Mouse (Mus musculus): Measurements from ENCODE around the gene Cacna1b.
A peak's percentile ranks its signal among the peaks of the same experiment; 100 is the strongest.

The Cacna1b gene

DNA sequence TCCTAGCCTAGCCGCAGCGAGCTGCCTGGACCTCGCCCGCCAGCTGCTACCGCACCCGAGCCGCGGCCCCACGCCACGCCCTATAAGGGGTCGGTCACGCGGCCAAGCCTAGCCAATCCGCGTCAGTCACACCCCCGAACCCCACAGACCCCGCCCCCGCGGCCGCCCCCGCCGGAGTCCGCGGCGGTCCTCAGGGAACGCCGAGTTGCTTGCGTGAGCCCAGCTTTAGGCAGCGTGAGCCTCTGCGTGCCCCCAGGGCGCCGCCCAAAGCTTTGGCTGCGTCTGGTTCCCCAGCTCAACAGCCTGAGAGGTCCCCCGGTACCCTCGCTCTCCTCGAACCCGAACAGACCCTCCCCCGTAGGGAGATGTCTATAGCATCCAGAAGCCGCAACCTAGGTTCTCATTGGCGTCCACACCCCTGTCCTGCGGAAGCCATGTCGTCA, at the start of gene Cacna1b:
Gene Cacna1b, minus strand, starts transcription at position 38 of the 443 bp plus-strand sequence.
- peak; percentile 75 for DNase-seq (ENCODE audit: inconsistent ontology term)

DNA sequence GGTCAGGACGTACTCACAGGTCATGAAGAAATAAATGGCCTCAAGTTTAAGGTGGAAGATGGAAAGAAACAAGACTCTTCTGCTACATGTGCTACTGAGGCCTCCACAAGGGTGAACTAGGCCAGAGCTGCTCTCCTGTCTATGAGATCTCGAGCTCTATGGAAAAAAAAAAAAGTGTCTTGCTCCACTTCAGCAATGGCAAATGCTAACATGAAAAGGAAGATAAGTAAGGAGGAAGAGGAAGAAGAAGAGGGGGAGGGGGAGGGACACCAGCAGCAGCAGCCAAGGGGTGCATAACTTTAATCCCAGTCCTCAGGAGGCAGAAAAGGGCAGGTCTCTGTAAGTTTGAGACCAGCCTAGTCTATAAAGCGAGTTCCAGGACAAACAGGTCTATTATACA, 46.8 kb upstream of the Cacna1b start:
- DNase-seq (ENCODE audit: inconsistent ontology term), result no peak

DNA sequence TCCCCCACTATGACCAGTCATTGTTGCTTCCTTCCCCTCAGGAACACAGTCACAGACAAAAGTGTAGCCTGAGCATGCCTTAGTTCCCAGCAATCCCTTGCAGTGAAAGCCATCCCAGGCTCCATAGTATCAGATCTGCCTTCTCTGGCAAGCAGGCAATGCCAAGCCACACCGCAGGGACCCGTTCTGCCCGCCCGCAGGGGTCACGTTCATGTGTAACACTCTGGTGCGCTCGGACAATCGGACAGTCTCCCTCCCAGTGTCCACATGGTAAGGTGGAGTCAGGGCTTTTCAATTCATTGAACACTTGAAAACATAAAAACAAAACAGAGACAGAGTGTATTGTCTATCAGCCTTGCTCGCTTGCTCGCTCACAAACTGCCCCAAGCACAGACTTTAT, 44.7 kb upstream of the Cacna1b start:
- DNase-seq (ENCODE audit: inconsistent ontology term), result peak; percentile 60

DNA sequence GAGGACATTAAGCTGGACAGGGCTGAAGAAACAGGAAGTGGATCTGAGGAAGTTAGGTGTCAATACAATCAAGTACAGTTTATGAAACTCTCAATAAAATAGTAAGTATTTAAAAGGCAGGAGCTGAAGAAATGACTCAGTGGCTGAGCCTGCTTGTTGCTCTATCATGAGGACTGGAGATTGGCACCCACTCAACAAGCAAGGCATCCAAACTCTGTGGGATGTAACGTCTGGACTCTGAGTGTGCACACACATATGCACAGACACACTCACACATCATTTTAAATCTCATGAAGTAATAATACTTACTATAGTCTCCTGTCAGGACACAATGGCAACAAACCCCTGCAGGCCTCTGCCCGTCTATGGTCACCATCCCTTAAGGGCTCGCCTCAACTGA, 44.1 kb upstream of the Cacna1b start:
- DNase-seq (ENCODE audit: inconsistent ontology term), result no peak

DNA sequence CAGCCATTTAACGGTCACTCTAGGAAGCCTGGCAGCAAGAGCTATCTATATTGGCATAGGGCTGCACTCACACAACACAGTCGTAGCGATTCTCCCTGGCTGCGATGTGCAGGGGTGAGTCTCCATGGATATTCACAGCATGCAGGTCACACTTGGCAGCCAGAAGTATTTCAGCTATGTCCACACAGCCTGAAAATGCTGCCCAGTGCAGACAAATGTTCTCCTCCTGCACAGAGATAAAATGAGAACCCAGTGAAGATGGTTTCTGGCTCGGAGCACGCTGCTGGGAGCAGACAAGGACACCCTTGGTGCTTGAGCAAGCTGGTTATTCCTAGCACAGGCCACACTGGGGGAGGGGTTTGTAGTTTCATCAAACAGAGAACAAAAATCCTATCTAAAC, 43.2 kb upstream of the Cacna1b start:
- DNase-seq (ENCODE audit: inconsistent ontology term), result peak; percentile 62

DNA sequence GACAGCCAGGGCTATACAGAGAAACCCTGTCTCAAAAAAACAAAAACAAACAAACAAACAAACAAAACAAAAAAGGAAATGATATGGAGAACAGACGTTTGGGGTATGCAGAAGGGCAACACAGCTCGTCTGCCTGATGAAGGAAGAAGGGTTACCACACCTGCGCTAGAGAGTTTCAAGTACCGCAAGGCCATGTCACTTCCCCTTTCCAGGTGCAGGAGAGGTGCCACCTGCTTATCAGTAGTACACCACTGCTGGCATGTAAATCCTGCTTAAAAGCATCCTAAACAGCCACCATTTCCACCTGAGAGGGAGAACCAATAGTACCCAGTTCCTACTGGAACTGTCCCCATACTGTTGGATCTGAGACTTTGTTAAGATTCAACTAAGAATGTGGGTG, 42.7 kb upstream of the Cacna1b start:
- DNase-seq (ENCODE audit: inconsistent ontology term), result no peak

DNA sequence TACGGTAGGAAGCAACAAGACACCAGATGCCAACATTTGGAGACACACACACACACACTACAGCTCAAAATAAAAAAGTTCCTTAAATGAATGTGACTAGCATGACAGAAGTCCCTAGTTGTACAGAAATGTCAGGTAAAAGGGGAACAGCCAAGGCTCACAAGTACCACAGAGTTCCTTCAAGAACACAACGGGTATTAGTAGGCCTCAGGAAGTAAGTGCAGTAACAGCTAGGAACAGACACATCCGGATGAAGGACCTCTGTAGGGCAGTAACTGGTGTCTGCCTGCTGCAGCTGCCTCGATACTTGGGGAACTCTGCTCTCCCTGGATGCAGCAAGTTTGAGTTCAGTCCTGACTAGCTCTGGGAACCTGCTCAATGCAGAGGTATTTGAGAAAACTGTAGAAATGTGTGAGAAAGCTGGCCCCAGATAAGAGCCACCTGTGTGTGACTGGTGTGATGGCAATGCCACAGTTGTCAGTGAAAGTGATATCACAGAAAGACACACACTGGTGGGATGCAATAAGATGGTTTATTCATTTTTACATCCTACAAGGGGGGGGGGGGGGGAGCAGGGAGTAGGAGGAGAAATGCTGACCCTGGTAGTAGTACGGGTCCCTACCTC, 34.0 kb upstream of the Cacna1b start:
- no peak for DNase-seq (ENCODE audit: inconsistent ontology term)

DNA sequence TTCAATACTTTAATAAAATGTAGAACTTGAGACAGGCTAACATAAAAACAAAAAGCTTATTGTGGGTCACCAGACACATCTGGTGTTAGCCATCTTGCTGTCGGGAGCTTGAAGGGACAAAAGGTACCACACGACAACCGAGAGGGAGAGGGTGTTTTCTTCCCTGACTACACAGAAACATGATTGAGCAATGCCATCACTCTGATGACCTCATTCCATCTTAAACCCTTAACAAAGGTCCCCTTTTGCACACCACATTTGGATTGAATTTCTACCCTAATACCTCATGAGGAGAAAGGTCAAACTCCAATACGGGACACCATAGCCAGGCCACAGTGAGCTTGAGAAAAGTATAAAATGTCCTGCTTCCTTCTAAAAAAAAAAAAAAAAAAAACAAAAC, 24.3 kb upstream of the Cacna1b start:
- DNase-seq (ENCODE audit: inconsistent ontology term), result no peak

DNA sequence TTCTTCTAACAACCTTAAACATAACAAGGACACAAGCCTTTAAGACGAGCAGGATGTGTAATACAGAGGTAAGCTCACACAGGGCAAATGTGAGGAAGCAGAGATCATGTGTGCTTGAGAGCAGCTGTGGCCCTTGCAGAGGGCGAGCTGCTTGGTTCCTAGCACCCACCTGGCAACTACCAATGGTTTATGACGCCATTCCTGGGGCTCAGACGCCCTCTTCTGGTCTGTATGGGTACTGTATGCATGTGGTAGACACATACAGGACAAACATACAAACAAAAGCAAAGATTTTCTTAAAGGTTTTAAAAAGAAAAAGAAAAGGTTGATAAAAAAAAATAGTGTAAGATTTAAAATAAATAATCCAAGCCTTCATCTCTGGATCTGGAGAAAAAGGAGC, 18.3 kb upstream of the Cacna1b start:
- DNase-seq (ENCODE audit: inconsistent ontology term), result no peak

DNA sequence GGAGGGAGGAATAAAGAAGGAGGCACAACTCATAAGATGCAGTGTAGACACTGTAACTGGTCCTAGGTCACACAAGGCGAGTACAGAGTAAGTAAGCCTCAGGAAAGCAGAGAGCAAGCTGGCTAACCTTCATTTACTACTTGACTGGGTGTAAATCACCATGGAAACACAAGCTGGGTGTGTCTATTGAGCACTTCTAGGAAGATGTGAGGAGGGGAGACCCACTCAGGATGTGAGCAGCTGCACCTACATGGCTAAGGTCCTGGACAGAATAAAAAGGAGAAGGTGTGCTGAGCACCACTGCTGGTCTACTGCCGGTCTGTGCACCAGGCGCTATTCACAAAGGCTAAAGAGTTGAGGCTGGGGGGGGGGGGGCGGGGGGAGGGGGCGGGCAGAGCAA, 13.9 kb upstream of the Cacna1b start:
- no peak for DNase-seq (ENCODE audit: inconsistent ontology term)

DNA sequence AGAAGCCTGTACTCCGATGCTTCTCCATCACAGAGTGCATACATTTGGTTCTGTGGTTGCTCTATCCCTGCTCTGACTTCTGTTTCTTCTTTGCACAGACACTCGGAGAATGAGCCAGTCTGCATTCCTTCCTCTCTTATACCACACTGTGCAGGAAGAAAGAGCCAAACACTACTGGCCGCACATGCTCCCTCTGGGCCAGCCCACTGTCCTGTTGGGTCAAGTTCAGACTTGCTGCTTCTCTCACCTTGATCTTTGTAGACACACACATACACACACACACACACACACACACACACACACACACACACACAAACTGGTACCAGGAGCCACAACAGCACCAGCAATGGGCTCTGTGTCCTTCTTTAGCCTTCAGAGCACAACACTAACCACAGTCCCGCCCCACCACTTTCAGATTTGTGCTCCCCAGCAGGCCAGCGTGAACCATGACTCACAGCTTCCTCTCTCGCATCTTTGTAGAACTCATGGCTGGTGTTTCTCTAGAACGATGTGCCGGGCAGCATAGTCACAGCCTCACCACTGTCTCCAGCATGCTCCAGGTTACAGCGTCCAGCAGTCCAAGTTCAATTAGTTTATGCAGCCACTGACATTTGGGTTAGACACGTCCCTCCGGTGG, 13.1 kb upstream of the Cacna1b start:
- no peak for DNase-seq (ENCODE audit: inconsistent ontology term)

DNA sequence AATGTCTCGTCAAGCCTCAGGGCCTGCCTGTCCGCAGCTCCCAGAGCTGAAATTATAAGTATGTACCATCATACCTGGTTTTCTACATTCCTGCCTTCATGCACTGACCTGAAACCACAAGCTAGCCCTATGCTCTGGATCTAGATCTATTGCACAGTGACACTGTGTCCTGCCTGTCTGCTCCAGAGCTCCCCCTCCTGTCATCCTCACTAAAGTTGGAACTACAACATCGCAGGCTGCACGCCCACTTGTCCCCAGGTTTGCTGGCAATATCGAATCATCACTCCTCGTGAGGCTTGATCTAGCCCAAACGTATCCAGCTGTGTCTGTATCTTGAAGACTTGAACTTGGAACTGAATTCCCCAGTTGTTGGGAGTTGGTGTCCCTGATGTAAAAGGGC, 11.9 kb upstream of the Cacna1b start:
- no peak for DNase-seq (ENCODE audit: inconsistent ontology term)

DNA sequence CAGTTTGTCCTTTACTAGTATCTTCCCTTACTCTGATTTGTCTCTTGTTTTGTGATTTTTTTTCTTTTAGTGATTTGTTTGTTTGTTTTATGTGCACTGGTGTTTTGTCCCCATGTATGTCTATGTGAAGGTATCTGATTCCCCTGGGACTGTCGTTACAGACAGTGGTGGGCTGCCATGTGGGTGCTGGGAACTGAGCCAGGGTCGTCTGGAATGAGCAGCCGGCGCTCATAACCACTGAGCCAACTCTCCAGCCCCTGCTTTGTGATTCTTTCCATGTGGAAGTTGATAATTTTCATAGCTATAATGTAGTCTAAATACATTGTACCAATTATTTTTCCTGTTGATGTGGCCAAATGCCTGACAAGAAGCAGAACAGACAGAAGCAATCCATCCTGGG, 7.9 kb upstream of the Cacna1b start:
- no peak for DNase-seq (ENCODE audit: inconsistent ontology term)

DNA sequence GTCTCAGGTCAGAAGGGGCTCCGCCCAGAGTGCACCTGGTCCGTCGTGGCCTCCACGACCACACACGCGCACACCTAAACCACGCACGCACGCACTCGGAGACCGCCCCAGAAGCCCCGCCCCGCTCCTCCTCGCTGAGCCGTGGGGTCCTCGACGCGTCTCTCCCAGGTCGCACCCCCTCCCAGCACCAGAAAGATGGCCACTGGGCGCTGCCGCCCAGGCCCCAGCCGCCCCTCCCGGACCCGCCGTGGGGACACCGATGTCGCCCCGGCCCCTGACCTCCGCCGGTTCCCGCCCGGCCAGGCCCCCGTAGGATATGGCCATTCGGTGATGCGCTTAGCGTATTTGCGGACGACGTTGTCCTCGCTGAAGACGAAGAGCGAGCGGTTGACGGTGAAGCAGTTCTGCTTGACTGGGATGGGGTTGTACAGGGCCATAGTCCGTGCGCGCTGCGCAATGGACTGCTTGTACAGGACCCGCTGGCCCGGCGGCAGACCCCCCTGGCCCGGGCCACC, 449 bp downstream of the Cacna1b start:
- DNase-seq (ENCODE audit: inconsistent ontology term), result no peak

DNA sequence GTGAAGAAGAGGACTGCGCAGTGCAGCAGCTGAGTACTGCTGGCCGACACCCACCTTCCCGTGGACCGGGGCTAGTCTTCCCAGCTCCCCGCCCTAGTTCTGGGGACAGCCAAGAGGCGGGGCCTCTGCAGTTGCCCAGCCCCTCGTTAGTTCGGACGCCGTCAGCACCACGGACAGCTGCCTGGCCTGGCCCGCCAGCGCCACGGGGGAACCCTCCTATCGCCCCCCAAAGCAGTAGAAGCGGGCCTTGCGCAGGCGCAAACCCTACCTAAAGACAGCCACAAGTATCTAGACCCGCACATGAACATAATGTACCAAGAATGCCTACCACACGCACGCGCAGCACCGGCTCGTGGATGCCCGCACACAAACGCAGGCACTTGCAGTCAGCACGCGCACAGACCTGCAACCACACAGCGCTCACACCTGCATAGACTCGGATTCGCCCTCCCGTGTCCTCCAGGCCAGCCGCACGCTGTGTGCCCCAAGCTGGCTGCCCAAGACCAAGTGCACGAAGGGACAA, 968 bp downstream of the Cacna1b start:
- DNase-seq (ENCODE audit: inconsistent ontology term), result peak; percentile 72

DNA sequence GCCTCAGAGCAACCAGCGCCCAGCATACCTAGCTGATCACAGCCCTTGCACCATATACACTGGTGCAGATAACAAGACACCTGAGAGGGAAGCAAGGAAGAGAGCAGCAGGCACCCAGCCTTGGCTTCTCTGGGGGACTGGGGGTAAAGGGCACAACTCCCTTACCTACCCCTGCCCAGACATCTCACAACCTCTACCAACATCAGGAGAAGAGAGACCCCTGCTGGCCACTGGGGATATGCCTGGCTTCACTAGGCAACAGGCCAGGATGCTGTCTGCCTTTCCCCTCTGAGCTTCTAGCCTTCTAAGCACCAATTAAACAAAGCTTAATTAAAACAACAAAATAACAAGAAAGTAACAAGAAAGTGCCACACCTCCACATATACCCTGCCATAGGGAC, 7.7 kb downstream of the Cacna1b start:
- peak; percentile 28 for DNase-seq (ENCODE audit: inconsistent ontology term)

DNA sequence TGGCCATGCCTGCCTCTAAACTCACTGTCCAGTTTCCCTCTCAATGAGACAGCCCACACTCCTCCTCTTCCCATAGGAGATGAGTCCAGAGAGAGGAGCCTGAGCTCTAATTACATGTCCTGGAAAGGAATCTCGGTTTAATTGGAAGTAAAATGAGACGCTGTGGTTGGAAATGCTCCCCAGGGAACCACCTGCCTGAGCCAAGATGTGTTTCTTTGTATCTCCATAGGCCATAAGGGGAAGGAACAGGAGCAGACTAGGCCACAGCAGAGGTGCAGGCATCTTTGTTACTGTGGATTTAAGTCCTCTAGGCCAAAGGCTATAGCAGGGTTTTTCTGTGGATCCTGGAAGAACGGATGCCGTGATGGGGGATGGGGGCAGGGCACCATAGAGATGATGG, 10.4 kb downstream of the Cacna1b start:
- peak; percentile 56 for DNase-seq (ENCODE audit: inconsistent ontology term)

DNA sequence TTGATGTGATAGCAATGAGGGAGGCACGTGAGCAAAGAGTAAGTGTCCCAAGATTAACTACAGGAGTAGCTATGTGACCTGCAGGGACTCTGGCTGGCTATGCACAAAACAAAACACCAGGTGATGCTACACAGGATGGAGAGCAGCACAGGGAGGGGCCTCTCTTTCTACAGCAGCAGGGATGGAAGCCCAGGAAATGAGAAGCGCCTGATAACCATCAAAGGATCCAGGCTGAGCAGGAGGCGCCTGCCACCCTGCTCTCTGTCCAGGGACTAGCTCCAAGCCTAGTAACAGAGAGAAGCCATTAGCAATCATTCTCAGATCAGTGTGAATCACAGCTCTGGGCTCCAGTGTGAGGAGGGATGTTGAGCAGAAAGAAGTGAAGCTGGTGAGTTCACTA, 12.9 kb downstream of the Cacna1b start:
- DNase-seq (ENCODE audit: inconsistent ontology term), result no peak

DNA sequence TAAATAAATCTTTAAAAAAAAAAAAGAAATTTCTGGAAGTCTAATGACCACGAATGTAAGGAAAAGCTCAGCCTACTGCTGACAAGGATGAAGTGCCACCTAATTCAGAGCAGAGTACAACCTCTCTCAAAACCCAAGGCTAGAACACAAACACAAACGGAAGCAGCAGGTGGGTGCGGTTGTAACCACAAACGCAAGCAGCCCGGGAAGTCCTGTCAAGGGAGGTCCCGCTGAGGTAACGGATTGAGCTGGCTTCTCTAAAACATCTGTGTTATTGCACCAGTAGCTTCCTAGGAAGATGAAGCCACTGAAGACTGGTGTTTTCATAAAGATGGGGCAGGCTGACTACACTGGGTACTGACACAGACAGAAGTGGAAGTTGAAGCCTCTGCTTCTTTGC, 15.1 kb downstream of the Cacna1b start:
- DNase-seq (ENCODE audit: inconsistent ontology term), result no peak

DNA sequence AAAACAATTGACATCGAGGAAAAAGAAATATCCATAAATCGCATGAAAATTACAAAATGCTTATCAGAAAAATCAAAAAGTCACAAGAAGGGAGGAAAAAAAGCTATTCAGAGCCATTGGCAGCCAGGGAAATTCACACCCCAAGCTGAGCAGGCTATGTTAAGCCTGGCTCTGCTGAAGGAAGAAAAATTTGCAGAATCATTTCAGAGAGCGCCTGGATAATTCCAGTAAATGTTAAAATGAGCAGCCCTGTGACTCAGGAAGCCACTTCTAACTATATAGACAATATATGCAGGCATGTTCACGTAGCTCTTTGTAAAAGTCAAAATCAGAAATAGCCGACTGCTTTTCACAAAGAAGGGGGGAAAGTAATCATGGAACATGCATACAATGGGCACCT, 23.3 kb downstream of the Cacna1b start:
- DNase-seq (ENCODE audit: inconsistent ontology term), result no peak

DNA sequence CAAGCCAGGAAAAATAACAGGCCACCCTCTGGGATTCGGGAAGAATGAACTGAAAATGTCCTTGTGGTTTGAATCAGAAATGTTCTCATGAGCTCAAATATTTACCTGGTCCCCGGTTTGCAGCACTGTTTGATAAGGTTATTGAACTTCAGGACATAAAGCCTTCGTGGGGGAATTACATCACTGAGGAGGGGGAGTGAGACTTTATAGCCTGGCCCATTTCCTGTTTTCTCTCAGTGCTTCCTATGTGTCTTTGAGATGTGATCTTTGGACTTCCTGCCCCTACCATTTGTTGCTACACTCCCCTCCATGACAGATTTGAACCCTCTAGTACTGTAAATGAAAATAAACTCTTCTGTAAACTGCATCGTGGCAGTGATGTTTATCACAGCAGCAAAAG, 29.8 kb downstream of the Cacna1b start:
- DNase-seq (ENCODE audit: inconsistent ontology term), result no peak

DNA sequence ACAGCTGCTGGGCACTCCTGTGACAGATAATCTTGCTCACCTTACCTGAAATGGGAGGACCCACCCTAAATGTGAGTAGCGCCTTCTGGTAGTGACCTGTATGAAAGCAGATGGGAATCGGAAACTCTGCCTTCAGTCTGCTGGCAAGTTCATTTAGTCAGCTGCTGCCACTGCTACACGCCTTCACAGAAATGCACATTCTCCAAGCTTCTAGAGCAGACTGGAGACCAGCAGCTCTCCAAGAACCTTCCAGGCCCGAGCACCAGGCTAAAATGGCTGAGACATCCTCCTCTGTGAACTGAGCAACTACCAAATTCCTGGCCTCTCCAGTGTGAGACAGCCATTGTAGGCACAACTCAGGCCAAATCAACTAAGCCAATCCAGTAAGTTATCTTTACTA, 37.1 kb downstream of the Cacna1b start:
- DNase-seq (ENCODE audit: inconsistent ontology term), result no peak

DNA sequence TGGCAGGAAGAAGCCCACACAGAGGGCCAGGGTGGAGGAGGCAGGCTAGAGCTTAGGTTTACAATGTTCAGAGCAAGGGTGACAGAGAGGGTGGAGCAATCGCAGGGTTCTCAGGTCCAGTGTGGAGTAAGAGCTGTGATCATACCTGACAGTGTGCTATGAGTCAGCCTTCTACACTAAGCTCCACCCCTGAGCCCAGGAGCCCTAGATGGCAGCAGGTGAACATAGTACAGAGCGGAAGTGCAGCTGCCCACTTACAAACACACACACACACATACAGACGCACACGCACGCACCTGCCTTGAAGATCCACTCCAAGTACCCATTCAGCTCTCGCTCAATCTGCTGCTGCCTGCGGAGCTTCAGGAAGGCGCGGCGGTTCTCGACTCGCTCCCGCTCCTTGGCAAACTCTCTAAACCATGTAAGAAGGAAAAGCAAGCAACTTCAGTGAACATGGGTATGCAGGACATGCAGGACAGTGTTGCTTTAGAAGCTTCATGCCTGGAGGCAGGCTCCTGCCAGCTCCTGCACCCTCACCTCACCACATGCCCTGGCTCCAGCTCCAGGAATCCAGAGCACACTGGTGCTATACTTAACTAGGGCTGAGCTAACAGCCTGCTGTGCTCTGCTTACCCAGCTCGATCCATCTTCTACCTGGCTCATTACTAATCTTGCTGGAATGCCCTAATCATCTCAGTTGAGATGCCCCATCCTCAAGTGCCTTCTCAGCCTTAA, 43.1 kb downstream of the Cacna1b start:
- no peak for DNase-seq (ENCODE audit: inconsistent ontology term)
